Mouse (Mus musculus): Measurements from ENCODE around the gene Baiap2. TPM values are rescaled to one million over a fixed set of nuclear protein-coding genes. Genes with fewer than 3 reads are reported as not detected.

The Baiap2 gene
- polyA plus RNA-seq, 1 experiment from 2014 or later, result 15.4 TPM

DNA sequence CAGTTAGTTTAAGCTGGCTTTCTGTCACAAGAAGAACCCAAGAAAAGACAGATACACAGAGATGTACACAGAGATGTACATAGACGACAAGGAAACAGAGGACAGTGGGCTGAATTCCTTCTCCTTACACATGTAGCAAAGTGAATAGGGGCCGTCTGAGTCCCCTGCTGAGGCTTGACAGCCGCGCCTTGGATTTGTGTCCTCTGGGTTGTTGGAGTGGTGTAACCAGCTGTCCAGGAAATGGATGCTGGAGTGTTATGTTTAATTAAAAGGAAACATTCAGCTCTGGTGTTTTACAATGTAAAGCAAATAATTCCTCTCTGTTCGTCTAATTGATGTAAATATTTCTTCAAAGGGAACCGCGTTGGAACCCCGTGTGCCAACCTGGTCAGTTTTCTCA is 769 bp upstream of the Baiap2 start:
- DNase-seq (ENCODE audit: low read depth, low spot score) (no peak), ATAC-seq (no peak)
- ChIA-PET CTCF (interaction anchor here (1.2 to 2.9 kb wide), 3 partner anchors 21 to 50 kb away, joined by 6 to 12 read pairs (median 6); no protein-coding TSS in a partner anchor), POLR2A (interaction anchor here (0.8 to 1.2 kb wide), 3 partner anchors 11 to 46 kb away, joined by 3 to 5 read pairs (median 3); no protein-coding TSS in a partner anchor)
- no peak for TF ChIP-seq CTCF (IDR thresholded peaks at IDR 0.05)
- in situ Hi-C loops (cut with MboI; ENCODE audit: low pct_unique_long_range_greater_than_20kb), result no loop called here
- no peaks in the 10 kb centered on the region for H3K27me3 ChIP-seq

- DNase-seq (ENCODE audit: low read depth, low spot score) (no peak), ATAC-seq (peak; percentile 24)
- in situ Hi-C loops (cut with MboI; ENCODE audit: low pct_unique_long_range_greater_than_20kb), result no loop called here
- ChIA-PET POLR2A (interaction anchor here (0.8 to 1.0 kb wide), 2 partner anchors 11 to 45 kb away, joined by 3 read pairs; no protein-coding TSS in a partner anchor), CTCF (interaction anchor here (1.2 to 2.9 kb wide), 3 partner anchors 22 to 50 kb away, joined by 6 to 12 read pairs (median 6); no protein-coding TSS in a partner anchor)
- no peak for TF ChIP-seq CTCF (IDR thresholded peaks at IDR 0.05)
- H3K27me3 ChIP-seq, result no peaks in the 10 kb centered on the region
Observed at GRCm38 (mm10) chr11:119942201-119942726, 299 bp upstream of the Baiap2 start.

DNA sequence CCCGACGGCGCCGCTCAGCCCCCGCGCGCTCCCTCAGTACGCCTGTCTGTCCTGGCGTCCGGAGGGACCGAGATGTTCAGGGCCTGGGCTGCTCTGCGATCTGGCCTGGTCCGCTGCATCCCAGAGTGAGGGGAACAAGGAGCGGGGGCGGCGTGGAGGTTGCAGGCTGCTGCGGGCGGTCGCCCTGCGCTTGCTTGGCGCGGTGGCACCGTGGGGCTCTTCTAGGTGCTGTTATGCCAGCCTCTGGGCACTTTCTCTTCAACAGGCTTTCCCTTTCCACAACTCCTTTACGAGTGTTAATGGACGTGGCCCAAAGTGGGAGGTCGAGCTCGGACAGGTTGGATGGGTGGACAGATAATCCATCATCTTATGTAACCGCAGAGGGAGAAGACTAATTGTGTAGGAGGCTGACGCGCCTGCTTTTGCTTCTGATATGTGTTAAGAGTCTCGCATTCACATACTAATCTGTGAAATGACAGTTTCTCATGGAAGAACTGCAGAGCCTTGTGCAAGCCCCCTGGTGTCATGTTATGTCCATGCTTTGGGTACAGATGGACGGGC is 945 bp downstream of the Baiap2 start:
- H3K27me3 ChIP-seq, result no peaks in the 10 kb centered on the region
- ATAC-seq, result no peak
- in situ Hi-C loops (cut with MboI; ENCODE audit: low pct_unique_long_range_greater_than_20kb), result no loop called here
- TF ChIP-seq CTCF (IDR thresholded peaks at IDR 0.05), result no peak
- no peak for DNase-seq (ENCODE audit: low read depth, low spot score)
- CTCF ChIA-PET, result interaction anchor here (1.4 kb wide), 1 partner anchor 48 kb away, joined by 8 read pairs; no protein-coding TSS in a partner anchor
- POLR2A ChIA-PET, result no interaction called here

DNA sequence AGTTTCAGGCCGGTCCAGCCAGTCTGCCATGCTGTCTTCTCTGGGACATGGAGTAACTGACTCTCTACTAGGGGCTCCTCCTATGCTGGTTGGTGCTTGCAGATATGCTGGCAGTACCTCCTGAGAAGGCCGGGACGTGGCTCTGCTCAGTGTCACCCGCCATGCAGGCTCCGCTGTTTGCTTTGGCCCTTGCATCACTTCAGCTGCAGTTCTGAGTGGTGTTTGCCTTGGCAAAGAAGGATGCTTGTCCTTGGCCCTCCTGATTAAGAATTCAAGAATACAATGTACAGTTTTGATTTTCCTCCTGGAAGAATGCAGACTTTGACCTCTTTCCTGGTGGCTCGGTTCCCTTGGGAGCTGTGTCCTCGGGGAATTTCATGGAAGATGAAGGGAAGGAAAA is 2.8 kb downstream of the Baiap2 start:
- in situ Hi-C loops (cut with MboI; ENCODE audit: low pct_unique_long_range_greater_than_20kb), result loop anchor here (5.0 kb wide), 1 partner anchor 42 kb away; no protein-coding TSS in a partner anchor
- no peaks in the 10 kb centered on the region for H3K27me3 ChIP-seq
- DNase-seq (ENCODE audit: low read depth, low spot score), result no peak
- ChIA-PET CTCF (interaction anchor here (2.4 kb wide), 1 partner anchor 10 kb away, joined by 8 read pairs; no protein-coding TSS in a partner anchor), POLR2A (no interaction called here)
- TF ChIP-seq CTCF (IDR thresholded peaks at IDR 0.05), result no peak
- ATAC-seq, result no peak

DNA sequence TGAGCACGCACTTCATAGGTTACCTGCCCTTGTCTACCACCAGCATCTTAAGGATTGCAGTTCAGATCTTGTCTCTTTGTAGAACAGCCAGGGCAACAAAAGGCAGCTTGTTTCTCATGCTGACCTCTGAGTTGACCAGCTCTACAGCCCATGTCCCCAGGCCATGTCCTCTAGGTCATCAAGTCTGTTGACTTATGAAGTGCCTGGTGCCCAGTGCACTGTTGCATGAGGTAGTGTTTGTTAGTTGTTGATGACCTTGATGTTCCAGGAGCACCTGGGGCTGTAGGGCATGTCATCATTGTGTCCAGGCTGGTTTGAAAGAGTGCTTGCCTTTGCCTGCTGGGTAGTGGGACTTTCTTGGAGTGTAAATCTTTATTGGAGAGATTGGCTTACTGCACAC is 4.9 kb downstream of the Baiap2 start:
- no peak for DNase-seq (ENCODE audit: low read depth, low spot score)
- H3K27me3 ChIP-seq, result no peaks in the 10 kb centered on the region
- CTCF ChIA-PET, result interaction anchor here (1.3 to 2.9 kb wide), 2 partner anchors 38 to 44 kb away, joined by 5 to 10 read pairs; no protein-coding TSS in a partner anchor
- no peak for ATAC-seq
- POLR2A ChIA-PET, result no interaction called here
- no peak for TF ChIP-seq CTCF (IDR thresholded peaks at IDR 0.05)
- in situ Hi-C loops (cut with MboI; ENCODE audit: low pct_unique_long_range_greater_than_20kb), result loop anchor here (5.0 kb wide), 1 partner anchor 40 kb away; no protein-coding TSS in a partner anchor

- ChIA-PET CTCF (interaction anchor here (1.3 to 2.9 kb wide), 4 partner anchors 12 to 44 kb away, joined by 3 to 10 read pairs (median 4); no protein-coding TSS in a partner anchor), POLR2A (no interaction called here)
- H3K27me3 ChIP-seq, result no peaks in the 10 kb centered on the region
- no peak for ATAC-seq
- no peak for DNase-seq (ENCODE audit: low read depth, low spot score)
- in situ Hi-C loops (cut with MboI; ENCODE audit: low pct_unique_long_range_greater_than_20kb), result loop anchor here (5.0 kb wide), 1 partner anchor 39 kb away; no protein-coding TSS in a partner anchor
- no peak for TF ChIP-seq CTCF (IDR thresholded peaks at IDR 0.05)
Observed at GRCm38 (mm10) chr11:119947897-119948296, 5.3 kb downstream of the Baiap2 start.

DNA sequence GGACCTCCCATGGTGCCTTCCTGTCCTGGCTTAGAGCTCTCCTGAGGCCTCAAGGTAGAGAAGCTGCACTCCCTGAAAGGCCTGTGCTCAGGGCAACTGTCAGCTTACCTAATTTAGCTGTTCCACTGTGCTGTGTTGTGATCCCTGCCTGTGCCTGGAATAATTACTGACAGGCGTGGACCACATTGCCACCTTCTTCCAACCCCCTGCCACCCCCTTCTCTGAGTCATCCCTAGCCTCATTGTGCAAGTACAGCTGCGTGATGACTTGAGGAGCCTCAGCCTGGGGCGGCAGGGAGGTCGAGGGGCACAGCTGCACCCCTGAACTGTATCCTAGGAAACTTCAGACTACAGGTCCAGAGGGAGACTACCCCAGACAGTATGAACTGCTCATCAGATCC is 5.7 kb downstream of the Baiap2 start:
- CTCF ChIA-PET, result interaction anchor here (1.3 to 2.9 kb wide), 4 partner anchors 12 to 43 kb away, joined by 3 to 10 read pairs (median 4); no protein-coding TSS in a partner anchor
- no peak for ATAC-seq

GRCm38 (mm10) chr11:119948803-119949202 is 6.2 kb downstream of the Baiap2 start:
- in situ Hi-C loops (cut with MboI; ENCODE audit: low pct_unique_long_range_greater_than_20kb), result loop anchor here (5.0 kb wide), 1 partner anchor 38 kb away; no protein-coding TSS in a partner anchor
- H3K27me3 ChIP-seq, result no peaks in the 10 kb centered on the region
- no peak for TF ChIP-seq CTCF (IDR thresholded peaks at IDR 0.05)
- POLR2A ChIA-PET, result interaction anchor here (0.7 kb wide), 1 partner anchor 15 kb away, joined by 5 read pairs; no protein-coding TSS in a partner anchor
- CTCF ChIA-PET, result interaction anchor here (1.3 to 2.9 kb wide), 5 partner anchors 11 to 43 kb away, joined by 3 to 10 read pairs (median 4); no protein-coding TSS in a partner anchor
- ATAC-seq (no peak), DNase-seq (ENCODE audit: low read depth, low spot score) (no peak)

More for the DNA sequence above, 5.7 kb downstream of the Baiap2 start:
- no peak for TF ChIP-seq CTCF (IDR thresholded peaks at IDR 0.05)
- no peak for DNase-seq (ENCODE audit: low read depth, low spot score)
- POLR2A ChIA-PET, result no interaction called here
- in situ Hi-C loops (cut with MboI; ENCODE audit: low pct_unique_long_range_greater_than_20kb), result loop anchor here (5.0 kb wide), 1 partner anchor 39 kb away; no protein-coding TSS in a partner anchor
- H3K27me3 ChIP-seq, result no peaks in the 10 kb centered on the region

GRCm38 (mm10) chr11:119950535-119950934 is 8.0 kb downstream of the Baiap2 start:
- H3K27me3 ChIP-seq, result no peaks in the 10 kb centered on the region
- ChIA-PET POLR2A (interaction anchor here (1.4 kb wide), 1 partner anchor 13 kb away, joined by 3 read pairs; no protein-coding TSS in a partner anchor), CTCF (no interaction called here)
- in situ Hi-C loops (cut with MboI; ENCODE audit: low pct_unique_long_range_greater_than_20kb), result no loop called here
- DNase-seq (ENCODE audit: low read depth, low spot score) (no peak), ATAC-seq (no peak)
- no peak for TF ChIP-seq CTCF (IDR thresholded peaks at IDR 0.05)

- DNase-seq (ENCODE audit: low read depth, low spot score), result no peak
- H3K27me3 ChIP-seq, result no peaks in the 10 kb centered on the region
- ChIA-PET CTCF (interaction anchor here (1.5 kb wide), 1 partner anchor 60 kb away, joined by 3 read pairs; no protein-coding TSS in a partner anchor), POLR2A (interaction anchor here (1.4 kb wide), 1 partner anchor 12 kb away, joined by 3 read pairs; no protein-coding TSS in a partner anchor)
- no peak for TF ChIP-seq CTCF (IDR thresholded peaks at IDR 0.05)
- in situ Hi-C loops (cut with MboI; ENCODE audit: low pct_unique_long_range_greater_than_20kb), result no loop called here
- no peak for ATAC-seq
Observed at GRCm38 (mm10) chr11:119951326-119951725, 8.8 kb downstream of the Baiap2 start.
